Mouse (Mus musculus): ENCODE results near the gene Mia. TPM values are rescaled to one million over a fixed set of nuclear protein-coding genes. Genes with fewer than 3 reads are reported as not detected.

Mia gene
- polyA plus RNA-seq, 1 experiment from 2014 or later, result 38.8 TPM

GRCm38 (mm10) chr7:27166614-27167474 is 14.1 kb downstream of the Mia start, which contains the start of gene Egln2:
TSS of gene Egln2 (minus strand) at chr7:27166802.
- Histone ChIP-seq H3K4me2 (replicated peaks) (peak within 1 kb of the TSS; percentile 76), H3K4me1 (peaks cover 43% of the 10 kb centered on the region), H3K27ac (peak within 1 kb of the TSS; percentile 96), H3K27me3 (no peaks in the 10 kb centered on the region), H3K4me3 (peak within 1 kb of the TSS; percentile 77), H3K9me3 (no peaks in the 10 kb centered on the region), H3K36me3 (peaks cover 52% of the 10 kb centered on the region), H3K9ac (peak within 1 kb of the TSS; percentile 77)
- 2% methylated on average over 61 of the region's 61 CpGs for WGBS
- peak; percentile 65 for ATAC-seq (ENCODE audit: insufficient number of reproducible peaks, insufficient read depth, low FRiP score, low TSS enrichment)

- Histone ChIP-seq H3K4me2 (replicated peaks) (peak overlapping the region; percentile 76), H3K27ac (peak overlapping the region; percentile 96), H3K4me3 (peak overlapping the region; percentile 77), H3K36me3 (peaks cover 52% of the 10 kb centered on the region), H3K9ac (peak overlapping the region; percentile 77), H3K27me3 (no peaks in the 10 kb centered on the region), H3K4me1 (peaks cover 49% of the 10 kb centered on the region), H3K9me3 (no peaks in the 10 kb centered on the region)
- under 1% methylated on average over 34 of the region's 43 CpGs for WGBS
- ATAC-seq (ENCODE audit: insufficient number of reproducible peaks, insufficient read depth, low FRiP score, low TSS enrichment), result peak; percentile 28; the same call in 1 of the 2 replicates
Measured at GRCm38 (mm10) chr7:27166229-27166613, 14.7 kb downstream of the Mia start.

- H3K4me1 ChIP-seq, result peaks cover 54% of the 10 kb centered on the region
- H3K9me3 ChIP-seq, result no peaks in the 10 kb centered on the region
- H3K27ac ChIP-seq, result peak overlapping the region; percentile 96
- peak overlapping the region; percentile 77 for H3K9ac ChIP-seq
- H3K27me3 ChIP-seq, result no peaks in the 10 kb centered on the region
- peak overlapping the region; percentile 76 for H3K4me2 ChIP-seq (replicated peaks)
- H3K4me3 ChIP-seq, result peak overlapping the region; percentile 77
- 4% methylated on average over 8 of the region's 8 CpGs for WGBS
- no peak for ATAC-seq (ENCODE audit: insufficient number of reproducible peaks, insufficient read depth, low FRiP score, low TSS enrichment)
- H3K36me3 ChIP-seq, result peaks cover 52% of the 10 kb centered on the region
Measured at GRCm38 (mm10) chr7:27165696-27166095, 15.3 kb downstream of the Mia start.

GRCm38 (mm10) chr7:27165007-27165655 is 15.8 kb downstream of the Mia start:
- H3K36me3 ChIP-seq, result peaks cover 52% of the 10 kb centered on the region
- no peak; the same call in 1 of the 2 replicates for ATAC-seq (ENCODE audit: insufficient number of reproducible peaks, insufficient read depth, low FRiP score, low TSS enrichment)
- H3K9ac ChIP-seq, result peak overlapping the region; percentile 77
- WGBS, result 76% methylated on average over 23 of the region's 23 CpGs
- peak overlapping the region; percentile 77 for H3K4me3 ChIP-seq
- no peak overlapping the region for H3K27ac ChIP-seq
- no peaks in the 10 kb centered on the region for H3K9me3 ChIP-seq
- H3K4me2 ChIP-seq (replicated peaks), result peak overlapping the region; percentile 76
- no peaks in the 10 kb centered on the region for H3K27me3 ChIP-seq
- peaks cover 60% of the 10 kb centered on the region for H3K4me1 ChIP-seq

- 85% methylated on average over 33 of the region's 33 CpGs for WGBS
- Histone ChIP-seq H3K4me2 (replicated peaks) (peak overlapping the region; percentile 76), H3K36me3 (peaks cover 51% of the 10 kb centered on the region), H3K27ac (no peak overlapping the region), H3K27me3 (no peaks in the 10 kb centered on the region), H3K9me3 (no peaks in the 10 kb centered on the region), H3K4me3 (peak overlapping the region; percentile 77), H3K4me1 (peaks cover 63% of the 10 kb centered on the region), H3K9ac (peak overlapping the region; percentile 77)
- ATAC-seq (ENCODE audit: insufficient number of reproducible peaks, insufficient read depth, low FRiP score, low TSS enrichment), result no peak
Measured at GRCm38 (mm10) chr7:27164112-27164947, 16.6 kb downstream of the Mia start.

GRCm38 (mm10) chr7:27163450-27163805 is 17.5 kb downstream of the Mia start:
- Histone ChIP-seq H3K9ac (peak overlapping the region; percentile 77), H3K27me3 (no peaks in the 10 kb centered on the region), H3K27ac (0 out of 2 replicates have a peak overlapping the region, but pooled peaks have one; percentile 0), H3K4me1 (peaks cover 63% of the 10 kb centered on the region), H3K9me3 (no peaks in the 10 kb centered on the region), H3K36me3 (peaks cover 57% of the 10 kb centered on the region), H3K4me3 (peak overlapping the region; percentile 11; the same call in 1 of the 2 replicates), H3K4me2 (replicated peaks) (peak overlapping the region; percentile 76)
- 79% methylated on average over 5 of the region's 5 CpGs for WGBS
- ATAC-seq (ENCODE audit: insufficient number of reproducible peaks, insufficient read depth, low FRiP score, low TSS enrichment), result no peak

GRCm38 (mm10) chr7:27162780-27163449 is 18.0 kb downstream of the Mia start:
- Histone ChIP-seq H3K27me3 (no peaks in the 10 kb centered on the region), H3K36me3 (peaks cover 60% of the 10 kb centered on the region), H3K4me2 (replicated peaks) (peak overlapping the region; percentile 76), H3K9ac (peak overlapping the region; percentile 12; the same call in 1 of the 2 replicates), H3K27ac (0 out of 2 replicates have a peak overlapping the region, but pooled peaks have one; percentile 0), H3K9me3 (no peaks in the 10 kb centered on the region), H3K4me3 (peak overlapping the region; percentile 11; the same call in 1 of the 2 replicates), H3K4me1 (peaks cover 63% of the 10 kb centered on the region)
- no peak for ATAC-seq (ENCODE audit: insufficient number of reproducible peaks, insufficient read depth, low FRiP score, low TSS enrichment)
- 86% methylated on average over 5 of the region's 5 CpGs for WGBS

- no peak overlapping the region for H3K27ac ChIP-seq
- peaks cover 69% of the 10 kb centered on the region for H3K36me3 ChIP-seq
- no peak overlapping the region for H3K9ac ChIP-seq
- H3K9me3 ChIP-seq, result no peaks in the 10 kb centered on the region
- H3K4me1 ChIP-seq, result peaks cover 58% of the 10 kb centered on the region
- no peak for ATAC-seq (ENCODE audit: insufficient number of reproducible peaks, insufficient read depth, low FRiP score, low TSS enrichment)
- H3K4me3 ChIP-seq, result no peak overlapping the region
- no peak overlapping the region for H3K4me2 ChIP-seq (replicated peaks)
- no peaks in the 10 kb centered on the region for H3K27me3 ChIP-seq
- 86% methylated on average over 4 of the region's 4 CpGs for WGBS
Measured at GRCm38 (mm10) chr7:27161744-27162143, 19.2 kb downstream of the Mia start.

GRCm38 (mm10) chr7:27160921-27161320 is 20.0 kb downstream of the Mia start:
- Histone ChIP-seq H3K27ac (no peak overlapping the region), H3K27me3 (no peaks in the 10 kb centered on the region), H3K9me3 (no peaks in the 10 kb centered on the region), H3K36me3 (peaks cover 69% of the 10 kb centered on the region), H3K4me3 (no peak overlapping the region), H3K4me1 (peaks cover 58% of the 10 kb centered on the region), H3K9ac (0 out of 2 replicates have a peak overlapping the region, but pooled peaks have one; percentile 19), H3K4me2 (replicated peaks) (no peak overlapping the region)
- 82% methylated on average over 3 of the region's 3 CpGs for WGBS
- ATAC-seq (ENCODE audit: insufficient number of reproducible peaks, insufficient read depth, low FRiP score, low TSS enrichment), result no peak

GRCm38 (mm10) chr7:27159882-27160281 is 21.1 kb downstream of the Mia start:
- H3K27me3 ChIP-seq, result no peaks in the 10 kb centered on the region
- 16% methylated on average over 8 of the region's 8 CpGs for WGBS
- no peak overlapping the region for H3K4me3 ChIP-seq
- 0 out of 2 replicates have a peak overlapping the region, but pooled peaks have one; percentile 46 for H3K27ac ChIP-seq
- no peak overlapping the region for H3K9ac ChIP-seq
- peak; percentile 75 for ATAC-seq (ENCODE audit: insufficient number of reproducible peaks, insufficient read depth, low FRiP score, low TSS enrichment)
- no peaks in the 10 kb centered on the region for H3K9me3 ChIP-seq
- peaks cover 50% of the 10 kb centered on the region for H3K4me1 ChIP-seq
- H3K4me2 ChIP-seq (replicated peaks), result no peak overlapping the region
- H3K36me3 ChIP-seq, result peaks cover 65% of the 10 kb centered on the region

Measured in embryonic facial prominence, embryonic 12.5 days (tissue).